Mouse (Mus musculus) spleen, adult 2 months (tissue): ENCODE results near the gene Rab1b. TPM values are rescaled to one million over a fixed set of nuclear protein-coding genes. Genes with fewer than 3 reads are reported as not detected.
"Not testable (repeated sequence)": the region's sequence is repeated elsewhere in the genome, so short reads cannot be mapped to it uniquely, and the experiment has no call there.

Experiments used
- DNase-seq, 2 experiments: peaks; one replicate each; pipeline versions ENCODE4 v3.0.0 to v3.0.0-alpha.2; 2012 to 2021; ENCODE audit warnings: low spot score in 2 of 2, low read depth in 1 of 2
- H3K27ac ChIP-seq: fragments of 200-500 bp; 2 replicates; pipeline ENCODE4 v1.5.1; 2012; ENCODE audit warnings: low read length, inconsistent platforms; ENCODE audit not compliant: insufficient read depth
- H3K27me3 ChIP-seq: fragments of 200-500 bp; 2 replicates; pipeline ENCODE4 v1.6.1; 2012; ENCODE audit warnings: mild to moderate bottlenecking, moderate library complexity, low read length, inconsistent platforms; ENCODE audit not compliant: control insufficient read depth, insufficient read depth
- H3K36me3 ChIP-seq: fragments of 200-500 bp; 2 replicates; pipeline ENCODE4 v1.6.1; 2012; ENCODE audit warnings: mild to moderate bottlenecking, low read length, inconsistent platforms; ENCODE audit not compliant: control insufficient read depth, insufficient read depth
- H3K4me1 ChIP-seq: fragments of 200-500 bp; 2 replicates; pipeline ENCODE4 v1.6.1; 2011; ENCODE audit warnings: inconsistent platforms; ENCODE audit not compliant: control insufficient read depth, insufficient read depth, insufficient read length
- H3K4me3 ChIP-seq: fragments of 200-500 bp; 2 replicates; pipeline ENCODE4 v1.5.1; 2011; ENCODE audit warnings: mild to moderate bottlenecking, inconsistent platforms; ENCODE audit not compliant: insufficient read depth, insufficient read length; ENCODE audit errors: extremely low read depth
- CTCF ChIP-seq: fragments of 200-500 bp; IDR thresholded peaks from 2 replicates; pipeline ENCODE4 v1.5.1; 2011; ENCODE audit warnings: mild to moderate bottlenecking, inconsistent platforms; ENCODE audit not compliant: insufficient read depth, insufficient read length, insufficient replicate concordance; ENCODE audit errors: extremely low read depth
- POLR2A ChIP-seq: fragments of 200-500 bp; IDR thresholded peaks from 2 replicates; pipeline ENCODE4 v1.6.1; 2011; ENCODE audit warnings: low read depth, low read length, inconsistent platforms
- WGBS: fragments of 180-500 bp; shearing (Covaris S2); methylation state at CpG from one replicate; pipeline ENCODE4 v1.1.7; 2018; 5-methylcytosine and 5-hydroxymethylcytosine counted together
- polyA plus RNA-seq: library from polyadenylated mRNA; depleted of rRNA; stranded (reverse); fragments of >200 nt; gene quantifications from 2 replicates; pipeline ENCODE4 v1.2.3, GENCODE M21; 2012

Gene Rab1b
- polyA plus RNA-seq, 1 experiment: 116 TPM

DNA sequence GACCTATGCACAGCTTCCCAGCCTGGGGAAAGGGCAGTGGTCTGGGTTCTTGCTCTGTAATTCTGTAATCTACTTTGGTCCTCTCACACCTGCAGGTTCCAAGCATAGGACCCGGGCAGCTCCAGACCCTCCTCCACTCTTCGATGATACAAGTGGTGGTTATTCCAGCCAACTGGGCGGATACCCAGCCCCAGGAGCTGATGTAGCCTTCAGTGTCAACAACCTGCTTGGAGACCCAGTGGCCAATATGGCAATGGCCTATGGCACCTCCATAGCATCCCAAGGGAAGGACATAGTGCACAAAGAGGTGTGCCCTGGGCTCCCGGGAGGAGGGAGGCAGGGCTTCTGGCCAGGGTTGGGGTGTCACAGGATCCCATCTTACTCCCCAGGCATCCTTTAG is 17.5 kb downstream of the Rab1b start:
- H3K27me3 ChIP-seq: peaks cover 10% of the 10 kb centered on the region
- H3K36me3 ChIP-seq: peaks cover 7% of the 10 kb centered on the region
- 92% methylated on average over 4 of the region's 4 CpGs for WGBS
- no peak for DNase-seq
- TF ChIP-seq POLR2A (no peak), CTCF (no peak)
- no peak overlapping the region for H3K27ac ChIP-seq
- no peak overlapping the region for H3K4me3 ChIP-seq
- H3K4me1 ChIP-seq: peaks cover 10% of the 10 kb centered on the region

- Histone ChIP-seq H3K27ac (peak within 1 kb of the TSS; percentile 72), H3K27me3 (peaks cover 10% of the 10 kb centered on the region), H3K4me3 (peak within 1 kb of the TSS; percentile 89), H3K4me1 (peaks cover 10% of the 10 kb centered on the region), H3K36me3 (peaks cover 7% of the 10 kb centered on the region)
- DNase-seq: peak; percentile 90 to 99
- TF ChIP-seq CTCF (no peak), POLR2A (peak; percentile 65; the same call in 1 of the 2 replicates)
- under 1% methylated on average over 58 of the region's 58 CpGs for WGBS
Observed at GRCm38 (mm10) chr19:5087884-5088728, 18.8 kb downstream of the Rab1b start, which contains the start of gene Yif1a. TSS of gene Yif1a (plus strand) at chr19:5088538.

GRCm38 (mm10) chr19:5086533-5086932 is 20.3 kb downstream of the Rab1b start:
- H3K36me3 ChIP-seq, H3K4me3 ChIP-seq, H3K4me1 ChIP-seq, H3K27ac ChIP-seq, DNase-seq: not testable (repeated sequence)
- 53% methylated on average over 4 of the region's 4 CpGs for WGBS
- peaks cover 12% of the 10 kb centered on the region for H3K27me3 ChIP-seq

GRCm38 (mm10) chr19:5085145-5085863 is 21.6 kb downstream of the Rab1b start, which contains the start of gene Tmem151a:
TSS of gene Tmem151a (minus strand) at chr19:5085531.
- H3K27me3 ChIP-seq: peaks cover 12% of the 10 kb centered on the region
- 1% methylated on average over 67 of the region's 69 CpGs for WGBS
- no peak for TF ChIP-seq POLR2A
- no peak for TF ChIP-seq CTCF
- DNase-seq: no peak
- H3K4me3 ChIP-seq: peak within 1 kb of the TSS; percentile 38; the same call in 1 of the 2 replicates
- no peaks in the 10 kb centered on the region for H3K36me3 ChIP-seq
- H3K4me1 ChIP-seq: peaks cover 10% of the 10 kb centered on the region
- no peak within 1 kb of the TSS for H3K27ac ChIP-seq

DNA sequence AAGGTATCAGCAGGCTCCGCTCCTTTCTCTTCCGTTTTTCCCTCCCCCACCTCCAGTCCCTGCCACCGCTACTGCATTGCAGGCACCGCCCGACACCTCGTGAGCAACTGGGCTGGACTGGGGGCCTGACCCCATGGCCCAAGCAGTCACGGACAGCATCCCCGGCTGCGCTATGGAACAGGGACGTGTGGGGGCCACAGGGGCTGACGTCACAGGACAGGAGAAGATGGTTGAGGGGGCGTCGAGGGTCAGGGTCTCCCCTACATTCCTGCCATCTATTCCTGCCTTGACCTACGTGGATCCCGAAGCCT is 22.1 kb downstream of the Rab1b start:
- Histone ChIP-seq H3K27ac (no peak overlapping the region), H3K4me3 (peak overlapping the region; percentile 38; the same call in 1 of the 2 replicates), H3K4me1 (peaks cover 10% of the 10 kb centered on the region), H3K36me3 (no peaks in the 10 kb centered on the region), H3K27me3 (peaks cover 12% of the 10 kb centered on the region)
- DNase-seq: no peak
- TF ChIP-seq POLR2A: no peak
- 12% methylated on average over 15 of the region's 15 CpGs for WGBS

DNA sequence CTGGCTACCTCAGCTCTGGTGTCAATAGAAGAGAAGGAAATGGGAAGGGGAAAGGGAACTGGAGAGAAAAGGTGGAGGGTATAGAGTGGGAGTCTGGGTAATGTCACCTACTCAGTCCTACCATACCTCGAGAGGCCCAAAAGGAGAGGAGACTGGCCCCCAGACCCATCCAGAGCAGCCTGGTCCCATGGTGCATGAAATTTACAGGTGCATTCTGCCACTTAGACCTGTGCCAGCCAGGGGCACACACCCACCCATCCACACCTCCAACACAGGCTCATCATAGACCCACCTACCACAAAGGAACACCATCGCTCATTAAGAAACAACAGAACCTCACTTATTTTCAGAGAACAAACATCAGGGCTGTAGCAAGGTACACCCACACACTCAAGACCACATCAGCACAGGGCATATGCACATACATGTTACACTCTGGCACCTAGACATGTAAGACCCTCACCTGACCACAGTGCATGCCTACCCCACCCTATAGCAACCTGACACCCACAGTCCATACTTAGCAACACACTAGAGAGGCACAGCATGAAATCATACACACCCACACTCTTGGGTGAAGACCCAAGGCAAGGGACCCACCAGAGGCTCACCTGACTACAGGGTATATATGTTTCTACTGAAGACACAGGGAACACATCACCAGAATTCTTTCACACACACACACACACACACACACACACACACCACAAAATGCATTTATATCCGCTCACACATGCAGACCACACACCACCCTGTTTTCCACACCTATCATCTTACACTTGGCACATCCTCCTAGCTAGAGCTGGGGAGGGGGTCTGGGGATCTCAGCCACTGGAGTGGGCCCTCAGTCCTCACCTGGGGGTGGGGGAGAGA is 22.7 kb downstream of the Rab1b start:
- peaks cover 12% of the 10 kb centered on the region for H3K27me3 ChIP-seq
- 63% methylated on average over 3 of the region's 3 CpGs for WGBS
- no peak overlapping the region for H3K4me3 ChIP-seq

More for the DNA sequence above, 22.7 kb downstream of the Rab1b start:
- Histone ChIP-seq H3K36me3 (no peaks in the 10 kb centered on the region), H3K27ac (no peak overlapping the region), H3K4me1 (peaks cover 10% of the 10 kb centered on the region)
- TF ChIP-seq POLR2A (no peak), CTCF (no peak)
- no peak for DNase-seq
